Mouse (Mus musculus) cerebellum, adult 2 months (tissue): ENCODE data around the gene Dnajb3.

Experiments
- CTCF ChIP-seq: fragments of 200-500 bp; IDR thresholded peaks from 2 replicates; pipeline ENCODE4 v1.5.1; 2011; ENCODE audit warnings: low read depth, mild to moderate bottlenecking, control low read depth, low read length, moderate library complexity, borderline replicate concordance; ENCODE audit not compliant: insufficient read depth
- POLR2A ChIP-seq: fragments of 200-500 bp; IDR thresholded peaks from 2 replicates; pipeline ENCODE4 v1.6.1; 2011; ENCODE audit warnings: low read length, control low read depth, borderline replicate concordance; ENCODE audit not compliant: insufficient read depth

GRCm38 (mm10) chr1:88222216-88222615 lies 16.6 kb upstream of the Dnajb3 start:
- no peak for TF ChIP-seq CTCF
- no peak for TF ChIP-seq POLR2A
